Mouse (Mus musculus) embryonic fibroblast, embryonic 13.5 days (primary cell): Measurements from ENCODE around the gene Tmco4.

Source experiments
- CTCF ChIP-seq: IDR thresholded peaks from 2 replicates; pipeline ENCODE4 v1.5.1; 2011; ENCODE audit warnings: mild to moderate bottlenecking, control low read depth, low read length, moderate library complexity, borderline replicate concordance; ENCODE audit not compliant: insufficient read depth
- POLR2A ChIP-seq: IDR thresholded peaks from 2 replicates; pipeline ENCODE4 v1.6.1; 2011; ENCODE audit warnings: low read depth, mild to moderate bottlenecking, control low read depth, low read length, moderate library complexity

- TF ChIP-seq POLR2A (no peak), CTCF (no peak)
These were observed 62.3 kb downstream of the Tmco4 start for GRCm38 (mm10) chr4:139034942-139035341.
